Mouse (Mus musculus): ENCODE data around the gene Hsd3b1.
"Not testable (repeated sequence)": the region's sequence is repeated elsewhere in the genome, so short reads cannot be mapped to it uniquely, and the experiment has no call there.

The Hsd3b1 gene

DNA sequence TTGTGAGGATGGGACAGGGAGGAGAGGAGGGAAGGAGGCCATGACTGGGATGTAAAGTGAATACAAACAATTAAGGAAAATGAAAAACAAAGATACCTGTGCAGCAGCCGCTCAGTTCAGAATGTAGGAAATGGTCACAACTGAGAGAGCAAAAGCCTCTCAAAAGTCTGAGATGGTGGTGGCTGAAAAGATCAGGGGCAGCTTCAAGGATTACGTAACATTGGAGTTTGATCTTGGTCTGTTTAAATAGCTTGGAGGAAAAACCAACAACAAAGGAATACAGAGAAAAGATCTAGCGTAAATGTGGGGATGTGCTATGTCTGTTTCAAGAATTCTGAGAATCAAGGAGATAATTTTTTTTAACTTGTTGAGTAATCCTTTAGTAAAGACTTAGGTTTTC, at the start of gene Hsd3b1:
Hsd3b1 (minus strand) TSS at position 219 of the 400 bp plus-strand sequence.
- no peak for DNase-seq

GRCm38 (mm10) chr3:98897606-98898005, 38.0 kb upstream of the Hsd3b1 start:
- no peak for DNase-seq

- peak; percentile 56 for DNase-seq
Observed at GRCm38 (mm10) chr3:98895071-98895601, 35.5 kb upstream of the Hsd3b1 start.

DNA sequence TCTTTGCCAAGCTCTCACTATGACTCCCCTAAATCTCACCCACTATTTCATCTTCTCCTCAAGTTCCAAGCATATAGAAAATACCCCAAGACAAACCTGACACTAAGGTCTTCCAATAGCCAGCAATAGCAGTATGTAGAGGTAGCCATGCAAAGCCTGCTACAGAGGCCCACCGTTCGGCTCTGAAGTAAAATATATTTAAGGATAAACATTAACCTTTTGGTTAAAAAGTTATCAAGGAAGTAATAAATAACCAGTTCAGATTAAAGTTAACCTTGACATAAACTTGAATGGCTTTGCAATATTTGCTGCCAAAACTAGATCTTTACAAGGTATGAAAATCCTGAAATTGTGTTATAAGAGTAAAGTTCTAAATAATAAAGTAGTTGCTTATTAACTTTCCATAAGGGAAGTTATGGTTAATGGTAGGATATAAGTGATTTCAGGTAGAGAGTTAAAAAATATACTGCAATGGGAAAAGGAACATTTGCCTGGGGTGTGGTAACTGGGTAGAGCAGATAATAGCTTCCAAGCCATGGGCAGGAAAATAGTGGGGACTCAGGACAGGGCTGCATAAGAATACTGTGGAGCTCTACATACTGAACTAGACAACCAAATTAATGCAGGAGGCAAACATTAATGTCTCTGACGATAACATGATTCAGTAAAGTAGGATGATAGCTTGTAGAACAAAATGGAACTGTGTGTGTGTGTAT, 33.6 kb upstream of the Hsd3b1 start, which contains the start of gene Hao2:
Hao2 (minus strand) TSS at position 183 of the 716 bp plus-strand sequence.
- DNase-seq, result peak; percentile 40

DNA sequence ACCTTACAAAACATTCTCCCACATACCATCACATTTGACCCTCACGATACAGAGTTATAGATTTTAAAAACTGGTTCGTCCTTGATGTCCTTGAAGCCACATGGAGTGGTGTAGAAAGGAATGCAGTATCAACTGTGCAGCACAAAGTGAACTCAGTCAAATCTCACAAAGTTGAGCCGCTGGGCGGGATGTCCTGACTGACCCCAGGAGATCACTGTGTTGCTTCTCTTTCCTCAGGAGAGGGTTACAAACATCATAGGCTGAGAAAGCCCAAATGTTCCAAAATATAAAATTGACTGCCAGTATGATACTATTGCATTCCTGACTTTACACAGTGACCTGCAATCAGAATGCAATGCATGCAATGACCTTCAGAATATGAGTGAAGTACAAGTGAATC, 30.8 kb upstream of the Hsd3b1 start:
- peak; percentile 22 for DNase-seq

GRCm38 (mm10) chr3:98888206-98888605, 28.6 kb upstream of the Hsd3b1 start:
- no peak for DNase-seq

DNA sequence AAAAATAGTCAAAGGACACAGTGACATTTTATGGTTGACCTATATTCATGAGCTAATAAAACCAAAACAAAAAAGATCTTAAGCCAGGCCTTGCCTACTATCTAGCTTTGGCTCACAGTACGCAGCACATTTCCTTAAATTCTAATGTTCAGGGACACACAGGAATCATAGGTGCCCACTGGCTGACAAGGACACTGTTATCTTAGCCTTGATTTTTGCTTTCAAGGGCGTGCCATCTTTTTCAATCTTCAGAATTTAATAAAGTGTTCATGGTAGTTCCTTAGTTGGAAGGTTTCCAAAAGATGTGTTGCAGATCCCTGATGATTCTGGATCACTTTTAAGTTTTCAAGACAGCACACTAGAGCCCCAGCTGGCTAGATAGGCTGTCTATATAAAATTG, 21.2 kb upstream of the Hsd3b1 start:
- no peak for DNase-seq

DNA sequence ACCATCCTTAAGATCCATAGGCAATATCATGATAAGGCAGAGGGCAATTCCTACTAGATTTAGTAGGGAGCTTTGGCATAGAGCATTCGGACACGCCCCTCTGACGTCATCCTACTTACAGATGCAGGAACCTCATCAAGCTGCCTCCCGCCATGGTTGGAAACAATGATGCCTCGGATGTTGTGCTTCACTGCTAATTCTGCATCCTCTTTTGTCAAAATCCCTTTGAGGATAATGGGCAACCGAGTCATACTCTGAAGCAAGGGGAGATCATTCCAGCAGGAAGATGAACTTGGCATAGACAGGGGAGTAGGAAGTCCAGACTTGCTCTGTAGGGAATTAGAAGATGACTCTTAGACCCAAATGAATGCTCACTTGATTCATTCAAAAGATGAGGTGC, 20.6 kb upstream of the Hsd3b1 start:
- no peak for DNase-seq

- DNase-seq, result no peak
Observed at GRCm38 (mm10) chr3:98868219-98868618, 8.6 kb upstream of the Hsd3b1 start.

DNA sequence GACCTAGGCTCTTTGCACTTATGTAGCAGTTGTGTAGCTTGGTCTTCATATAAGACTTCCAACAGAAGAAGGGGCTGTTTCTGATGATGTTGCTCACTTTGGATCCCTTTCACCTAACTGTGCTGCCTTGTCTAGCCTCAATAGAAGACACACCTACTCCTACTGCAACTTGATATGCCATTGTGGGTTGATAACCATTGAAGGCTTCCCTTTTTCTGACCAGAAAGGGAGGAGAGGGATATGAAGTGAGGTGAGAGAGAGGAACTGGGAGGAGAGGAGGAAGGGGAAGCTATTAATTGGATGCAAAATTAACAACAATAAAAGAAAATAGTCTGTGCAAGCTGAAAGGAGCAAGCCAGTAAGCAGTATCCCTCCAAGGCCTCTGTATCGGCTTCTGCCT, 3.2 kb upstream of the Hsd3b1 start:
- no peak for DNase-seq

GRCm38 (mm10) chr3:98858051-98858450, 1.5 kb downstream of the Hsd3b1 start:
- no peak for DNase-seq

DNA sequence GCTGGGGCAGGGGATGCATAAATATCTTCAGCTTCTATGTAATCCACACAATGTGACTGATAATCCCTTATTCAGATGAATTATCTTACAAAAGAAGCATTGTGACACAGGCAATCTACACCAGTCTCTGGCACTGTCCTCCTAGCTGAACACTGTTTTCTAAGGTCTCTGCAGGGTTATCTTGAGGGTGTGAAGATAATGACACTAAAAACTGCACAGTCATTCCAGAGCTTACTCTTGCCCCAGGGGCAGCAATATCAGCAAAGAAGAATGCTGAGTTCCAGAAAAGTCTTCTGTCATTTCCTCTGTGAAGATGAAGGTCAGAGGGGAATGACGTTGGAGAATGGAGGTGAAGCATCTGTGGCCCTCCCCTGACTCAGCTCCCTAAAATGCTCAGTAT, 2.7 kb downstream of the Hsd3b1 start:
- DNase-seq, result no peak

DNA sequence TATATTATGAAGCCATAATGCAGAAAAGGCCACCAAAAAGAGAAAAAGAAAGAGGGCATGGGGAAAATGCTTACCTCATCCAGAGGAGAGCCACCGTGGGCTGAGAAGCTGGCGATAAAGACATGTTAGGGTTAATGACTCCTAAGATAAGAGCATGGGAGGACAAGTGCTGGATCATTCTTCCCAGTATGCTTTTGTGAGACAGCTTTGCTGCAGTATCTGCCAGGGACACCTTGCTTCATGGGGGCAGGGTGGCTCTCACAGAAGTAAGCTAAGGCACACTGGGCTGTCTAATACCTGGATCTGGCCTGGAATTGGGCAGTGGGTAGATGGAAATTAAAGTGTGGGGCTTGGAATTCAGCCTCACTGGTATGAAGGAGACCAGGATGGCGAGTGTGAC, 4.4 kb downstream of the Hsd3b1 start:
- DNase-seq, result no peak

- DNase-seq, result no peak
Observed at GRCm38 (mm10) chr3:98853685-98854084, 5.9 kb downstream of the Hsd3b1 start.

DNA sequence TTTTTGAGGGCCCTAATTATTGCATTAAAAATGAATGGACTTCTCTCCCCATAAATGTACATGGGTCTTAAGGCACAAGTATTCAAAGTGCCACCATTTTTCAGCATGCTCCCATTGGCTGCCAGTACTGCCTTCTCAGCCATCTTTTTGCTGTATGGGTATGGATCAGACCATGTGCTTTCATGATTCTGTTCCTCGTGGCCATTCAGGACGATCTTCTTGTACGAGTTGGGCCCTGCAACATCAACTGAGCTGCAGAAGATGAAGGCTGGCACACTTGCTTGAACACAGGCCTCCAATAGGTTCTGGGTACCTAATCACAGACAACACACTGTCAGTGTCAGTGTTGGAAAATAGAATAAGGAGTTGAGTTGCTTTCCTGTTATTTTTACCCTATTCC, 6.5 kb downstream of the Hsd3b1 start:
- no peak for DNase-seq

DNA sequence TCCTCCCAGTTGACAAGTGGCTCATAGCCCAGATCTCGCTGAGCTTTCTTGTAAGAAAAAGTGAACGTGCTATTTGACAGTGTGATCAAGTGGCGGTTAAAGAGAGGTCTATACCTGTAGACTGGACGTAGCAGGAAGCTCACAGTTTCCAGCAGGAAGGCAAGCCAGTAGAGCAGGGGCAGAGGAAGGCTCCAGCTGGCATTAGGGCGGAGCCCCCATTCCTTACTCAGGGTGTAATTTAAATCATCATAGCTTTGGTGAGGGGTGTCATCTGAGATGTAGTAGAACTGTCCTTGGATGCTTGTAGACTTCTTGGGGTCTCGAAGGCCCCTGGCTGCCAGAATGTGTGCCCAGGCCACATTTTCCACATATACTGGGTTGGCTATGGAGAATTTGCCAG, 7.0 kb downstream of the Hsd3b1 start:
- no peak for DNase-seq

- DNase-seq, result no peak
Observed at GRCm38 (mm10) chr3:98851853-98852252, 7.7 kb downstream of the Hsd3b1 start.

DNA sequence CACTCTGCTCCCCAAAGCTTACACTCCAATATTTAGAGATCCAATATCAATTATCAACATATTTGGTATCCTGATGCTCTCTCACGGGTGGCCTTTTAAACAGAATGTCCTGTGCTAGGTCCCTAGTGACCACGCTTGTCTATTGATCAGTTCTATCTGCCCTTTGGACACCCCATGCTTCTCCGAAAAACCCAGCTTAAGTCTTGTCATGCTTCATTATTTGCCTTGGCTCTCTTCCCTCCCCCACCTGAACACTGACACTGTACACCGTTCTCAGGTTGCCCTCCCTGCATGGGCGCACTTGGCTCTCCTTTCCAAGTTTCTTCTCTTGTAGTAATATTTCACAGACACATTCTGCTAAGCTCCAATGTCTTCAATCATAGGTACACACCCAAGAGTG, 9.3 kb downstream of the Hsd3b1 start:
- no peak for DNase-seq

DNA sequence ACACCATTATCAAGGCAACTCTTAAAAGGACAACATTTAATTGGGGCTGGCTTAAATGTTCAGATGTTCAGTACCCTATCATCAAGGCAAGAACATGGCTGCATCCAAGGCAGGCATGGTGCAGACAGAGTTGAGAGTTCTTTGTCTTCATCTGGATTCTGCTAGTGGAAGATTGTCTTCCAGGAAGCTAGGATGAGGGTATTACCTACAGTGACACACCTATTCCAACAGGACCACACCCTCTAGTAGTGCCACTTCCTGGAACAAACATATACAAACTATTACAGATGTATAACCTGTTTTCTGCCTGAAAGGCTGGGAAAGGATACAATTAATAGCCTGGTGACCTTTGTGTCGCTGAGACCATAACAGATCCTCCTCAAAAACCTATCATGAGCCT, 10.7 kb downstream of the Hsd3b1 start:
- DNase-seq, result no peak

DNA sequence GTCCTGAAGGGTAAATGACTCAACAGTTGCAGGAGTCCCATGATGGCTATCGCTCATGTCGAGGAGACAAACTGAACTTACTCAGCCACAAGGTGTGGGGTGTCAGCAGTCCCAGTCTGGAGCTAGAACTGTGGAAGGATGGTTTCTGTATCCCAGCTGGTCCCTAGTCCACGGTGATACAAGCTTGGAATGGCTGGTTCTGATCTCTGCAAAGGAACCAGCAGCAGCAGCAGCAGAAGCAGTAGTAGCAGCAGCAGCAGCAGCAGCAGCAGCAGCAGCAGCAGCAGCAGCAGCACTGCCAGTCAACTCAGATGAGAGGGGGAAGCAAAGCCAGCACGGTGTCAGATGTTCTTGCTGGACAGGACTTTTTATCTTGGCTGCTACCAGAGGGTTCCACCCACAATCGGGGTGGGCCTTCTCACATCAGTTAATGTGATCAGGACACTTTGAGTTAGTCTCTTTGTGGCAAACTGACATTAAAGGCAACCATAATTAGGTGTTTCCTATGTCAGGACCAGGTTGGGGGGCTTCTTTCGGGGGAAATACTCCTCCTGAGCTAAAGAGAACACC, 45.4 kb downstream of the Hsd3b1 start, which contains the start of gene Hsd3b6:
Hsd3b6 (minus strand) TSS at position 343 of the 570 bp plus-strand sequence.
- DNase-seq, result no peak

GRCm38 (mm10) chr3:98812653-98813052, 46.9 kb downstream of the Hsd3b1 start:
- DNase-seq, result not testable (repeated sequence)

DNA sequence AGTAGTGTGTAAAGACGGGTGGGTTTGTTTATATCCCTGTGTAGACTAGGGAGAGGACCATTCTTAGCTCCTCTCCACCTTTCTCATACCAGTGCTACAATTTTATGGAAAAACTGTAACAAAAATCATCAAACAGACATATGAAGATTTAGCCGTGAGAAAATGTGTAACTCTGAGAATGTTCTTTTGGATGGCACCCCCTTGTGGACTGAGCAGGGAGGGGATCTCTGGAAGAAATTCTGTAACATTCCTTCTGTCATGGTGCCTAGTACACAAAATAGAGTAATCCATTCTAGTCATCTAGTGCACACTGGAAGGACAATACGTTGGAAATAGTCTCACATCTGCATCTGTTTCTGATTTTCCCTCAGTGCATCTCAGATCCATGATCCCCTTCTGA, 54.6 kb downstream of the Hsd3b1 start:
- DNase-seq, result not testable (repeated sequence)
